Mouse (Mus musculus) forebrain, embryonic 14.5 days (tissue): Measurements from ENCODE around the gene Sult2b1. TPM values are rescaled to one million over a fixed set of nuclear protein-coding genes. Genes with fewer than 3 reads are reported as not detected.

Experiments
- ATAC-seq: fragments of 200-750 bp; cut with Nextera tagmentation; 2 replicates; pipeline ENCODE4 v1.8.0; 2017; ENCODE audit warnings: mild to moderate bottlenecking, moderate library complexity
- DNase-seq: peaks from one replicate; pipeline ENCODE4 v3.0.0-alpha.2; 2015; ENCODE audit warnings: low spot score
- H3K27ac ChIP-seq: fragments of 300-500 bp; sonication (generic); 2 replicates; pipeline ENCODE4 v1.5.1; 2014; ENCODE audit warnings: low read depth, mild to moderate bottlenecking, control low read depth, low read length, moderate library complexity
- H3K27me3 ChIP-seq: fragments of 300-500 bp; sonication (generic); replicated peaks from 2 replicates; pipeline ENCODE4 v1.6.1; 2014; ENCODE audit warnings: low read length, control low read depth, mixed read lengths; ENCODE audit not compliant: control insufficient read depth, insufficient read depth
- H3K36me3 ChIP-seq: fragments of 300-500 bp; sonication (generic); 2 replicates; pipeline ENCODE4 v1.6.1; 2014; ENCODE audit warnings: low read length, control low read depth; ENCODE audit not compliant: control insufficient read depth, insufficient read depth
- H3K4me1 ChIP-seq: fragments of 300-500 bp; sonication (generic); 2 replicates; pipeline ENCODE4 v1.6.1; 2014; ENCODE audit warnings: antibody characterized with exemption, low read length, control low read depth; ENCODE audit not compliant: control insufficient read depth, insufficient read depth
- H3K4me2 ChIP-seq: fragments of 300-500 bp; sonication (generic); 2 replicates; pipeline ENCODE4 v1.6.1; 2014; ENCODE audit warnings: mild to moderate bottlenecking, control low read depth, low read length
- H3K4me3 ChIP-seq: fragments of 300-500 bp; sonication (generic); 2 replicates; pipeline ENCODE4 v1.5.1; 2014; ENCODE audit warnings: low read depth, low read length, control low read depth
- H3K9ac ChIP-seq: fragments of 300-500 bp; sonication (generic); 2 replicates; pipeline ENCODE4 v1.6.1; 2014; ENCODE audit warnings: mild to moderate bottlenecking, low read length, control low read depth, moderate library complexity
- H3K9me3 ChIP-seq: fragments of 300-500 bp; sonication (generic); replicated peaks from 2 replicates; pipeline ENCODE4 v1.6.1; 2016; ENCODE audit warnings: low read length, control low read depth, mixed read lengths; ENCODE audit not compliant: control insufficient read depth
- WGBS: fragments of 180-500 bp; shearing (Covaris S2); extraction: QIAGEN DNeasy Blood & Tissue Kit; methylation state at CpG from one replicate; pipeline ENCODE4 v1.1.7; 2014; 5-methylcytosine and 5-hydroxymethylcytosine counted together
- polyA plus RNA-seq: library from polyadenylated mRNA; unstranded; fragments of >200 nt; fragmentation: Nextera tagmentation; extraction: Ambion mirVana; gene quantifications from 2 replicates; pipeline ENCODE4 v1.2.1, GENCODE M21; 2014

Gene Sult2b1
- polyA plus RNA-seq, 1 experiment from 2014 or later = 4.0 TPM

- 88% methylated on average over 3 of the region's 3 CpGs for WGBS
- Histone ChIP-seq H3K9me3 (no peaks in the 10 kb centered on the region), H3K9ac (no peak overlapping the region), H3K36me3 (peaks cover 47% of the 10 kb centered on the region), H3K4me1 (peaks cover 30% of the 10 kb centered on the region), H3K27ac (no peak overlapping the region), H3K4me2 (peak overlapping the region; percentile 90), H3K27me3 (no peaks in the 10 kb centered on the region), H3K4me3 (peak overlapping the region; percentile 96; the same call in 1 of the 2 replicates)
- no peak for ATAC-seq
- DNase-seq = no peak
These were observed 68.0 kb downstream of the Sult2b1 start for GRCm38 (mm10) chr7:45716460-45716857.

GRCm38 (mm10) chr7:45715741-45716459 is 68.6 kb downstream of the Sult2b1 start:
- Histone ChIP-seq H3K27me3 (no peaks in the 10 kb centered on the region), H3K27ac (peak overlapping the region; percentile 46), H3K9ac (peak overlapping the region; percentile 47), H3K36me3 (peaks cover 47% of the 10 kb centered on the region), H3K4me2 (peak overlapping the region; percentile 90), H3K9me3 (no peaks in the 10 kb centered on the region), H3K4me1 (peaks cover 30% of the 10 kb centered on the region), H3K4me3 (peak overlapping the region; percentile 96)
- DNase-seq (no peak), ATAC-seq (no peak)
- 88% methylated on average over 19 of the region's 19 CpGs for WGBS

- Histone ChIP-seq H3K27ac (peak within 1 kb of the TSS; percentile 46), H3K27me3 (no peaks in the 10 kb centered on the region), H3K4me3 (peak within 1 kb of the TSS; percentile 96), H3K9me3 (no peaks in the 10 kb centered on the region), H3K9ac (peak within 1 kb of the TSS; percentile 78), H3K4me2 (peak within 1 kb of the TSS; percentile 90), H3K36me3 (peaks cover 47% of the 10 kb centered on the region), H3K4me1 (peaks cover 30% of the 10 kb centered on the region)
- DNase-seq (peak; percentile 99), ATAC-seq (peak; percentile 93)
- 8% methylated on average over 34 of the region's 34 CpGs for WGBS
These were observed 69.3 kb downstream of the Sult2b1 start, which contains the start of gene Rpl18 for GRCm38 (mm10) chr7:45715090-45715708. Gene Rpl18 (plus strand): TSS chr7:45715457.

GRCm38 (mm10) chr7:45714630-45715089 is 69.8 kb downstream of the Sult2b1 start:
- ATAC-seq (peak; percentile 52), DNase-seq (no peak)
- WGBS = 12% methylated on average over 14 of the region's 14 CpGs

GRCm38 (mm10) chr7:45713881-45714520 is 70.5 kb downstream of the Sult2b1 start:
- Histone ChIP-seq H3K4me3 (peak overlapping the region; percentile 59), H3K27ac (no peak overlapping the region), H3K9ac (peak overlapping the region; percentile 78), H3K27me3 (no peaks in the 10 kb centered on the region), H3K9me3 (no peaks in the 10 kb centered on the region), H3K4me1 (peaks cover 32% of the 10 kb centered on the region), H3K36me3 (peaks cover 42% of the 10 kb centered on the region), H3K4me2 (peak overlapping the region; percentile 90)
- WGBS = 85% methylated on average over 6 of the region's 6 CpGs
- DNase-seq (no peak), ATAC-seq (no peak)

More at GRCm38 (mm10) chr7:45714630-45715089, 69.8 kb downstream of the Sult2b1 start:
- peak overlapping the region; percentile 78 for H3K9ac ChIP-seq
- H3K9me3 ChIP-seq = no peaks in the 10 kb centered on the region
- 0 out of 2 replicates have a peak overlapping the region, but pooled peaks have one; percentile 21 for H3K27ac ChIP-seq
- H3K27me3 ChIP-seq = no peaks in the 10 kb centered on the region
- H3K4me1 ChIP-seq = peaks cover 30% of the 10 kb centered on the region
- H3K36me3 ChIP-seq = peaks cover 47% of the 10 kb centered on the region
- peak overlapping the region; percentile 59 for H3K4me3 ChIP-seq
- peak overlapping the region; percentile 90 for H3K4me2 ChIP-seq

- Histone ChIP-seq H3K27me3 (no peaks in the 10 kb centered on the region), H3K4me2 (no peak overlapping the region), H3K27ac (no peak overlapping the region), H3K4me3 (no peak overlapping the region), H3K9me3 (no peaks in the 10 kb centered on the region), H3K36me3 (peaks cover 42% of the 10 kb centered on the region), H3K4me1 (peaks cover 34% of the 10 kb centered on the region), H3K9ac (no peak overlapping the region)
- 95% methylated on average over 16 of the region's 16 CpGs for WGBS
- DNase-seq (no peak), ATAC-seq (no peak)
These were observed 71.1 kb downstream of the Sult2b1 start for GRCm38 (mm10) chr7:45713396-45713795.

GRCm38 (mm10) chr7:45712022-45712757 is 72.3 kb downstream of the Sult2b1 start:
- Histone ChIP-seq H3K27me3 (no peaks in the 10 kb centered on the region), H3K4me2 (no peak overlapping the region), H3K9ac (no peak overlapping the region), H3K36me3 (peaks cover 42% of the 10 kb centered on the region), H3K27ac (no peak overlapping the region), H3K4me3 (no peak overlapping the region), H3K9me3 (no peaks in the 10 kb centered on the region), H3K4me1 (peaks cover 44% of the 10 kb centered on the region)
- WGBS = 90% methylated on average over 21 of the region's 21 CpGs
- DNase-seq (no peak), ATAC-seq (no peak)

- Histone ChIP-seq H3K27me3 (no peaks in the 10 kb centered on the region), H3K4me1 (peaks cover 43% of the 10 kb centered on the region), H3K4me2 (no peak overlapping the region), H3K4me3 (no peak overlapping the region), H3K36me3 (peaks cover 42% of the 10 kb centered on the region), H3K9ac (no peak overlapping the region), H3K27ac (no peak overlapping the region), H3K9me3 (no peaks in the 10 kb centered on the region)
- no peak for ATAC-seq
- DNase-seq = no peak
- WGBS = 93% methylated on average over 24 of the region's 24 CpGs
These were observed 73.0 kb downstream of the Sult2b1 start for GRCm38 (mm10) chr7:45711316-45712021.
